Mouse (Mus musculus) kidney, embryonic 16.5 days (tissue): ENCODE data around the gene Bloc1s1. TPM values are rescaled to one million over a fixed set of nuclear protein-coding genes. Genes with fewer than 3 reads are reported as not detected.
A peak's percentile ranks its signal among the peaks of the same experiment; 100 is the strongest.

Source experiments
- ATAC-seq: fragments of 200-750 bp; cut with Nextera tagmentation; 2 replicates; pipeline ENCODE4 v1.8.0; 2017; ENCODE audit warnings: moderate TSS enrichment; ENCODE audit not compliant: low FRiP score, low TSS enrichment
- H3K27ac ChIP-seq: fragments of 300-500 bp; sonication (generic); 2 replicates; pipeline ENCODE4 v1.5.1; 2014; ENCODE audit warnings: low read length
- H3K27me3 ChIP-seq: fragments of 300-500 bp; sonication (generic); 2 replicates; pipeline ENCODE4 v1.6.1; 2014; ENCODE audit warnings: low read length, control low read depth, mixed read lengths; ENCODE audit not compliant: insufficient read depth
- H3K36me3 ChIP-seq: fragments of 300-500 bp; sonication (generic); 2 replicates; pipeline ENCODE4 v1.6.1; 2014; ENCODE audit warnings: low read length, control low read depth, mixed read lengths; ENCODE audit not compliant: insufficient read depth
- H3K4me1 ChIP-seq: fragments of 300-500 bp; sonication (generic); 2 replicates; pipeline ENCODE4 v1.6.1; 2014; ENCODE audit warnings: low read length, control low read depth, mixed read lengths; ENCODE audit not compliant: insufficient read depth
- H3K4me2 ChIP-seq: fragments of 300-500 bp; sonication (generic); replicated peaks from 2 replicates; pipeline ENCODE4 v1.6.1; 2014; ENCODE audit warnings: low read depth, low read length
- H3K4me3 ChIP-seq: fragments of 300-500 bp; sonication (generic); 2 replicates; pipeline ENCODE4 v1.5.1; 2014; ENCODE audit warnings: mild to moderate bottlenecking, low read length
- H3K9ac ChIP-seq: fragments of 300-500 bp; sonication (generic); replicated peaks from 2 replicates; pipeline ENCODE4 v1.6.1; 2014; ENCODE audit warnings: low read length
- H3K9me3 ChIP-seq: fragments of 300-500 bp; sonication (generic); 2 replicates; pipeline ENCODE4 v1.6.1; 2016; ENCODE audit warnings: low read length, control low read depth
- WGBS: fragments of 180-500 bp; shearing (Covaris S2); extraction: QIAGEN DNeasy Blood & Tissue Kit; methylation state at CpG from one replicate; pipeline ENCODE4 v1.1.7; 2014; 5-methylcytosine and 5-hydroxymethylcytosine counted together
- polyA plus RNA-seq: library from polyadenylated mRNA; unstranded; fragments of >200 nt; fragmentation: Nextera tagmentation; extraction: Ambion mirVana; gene quantifications from 2 replicates; pipeline ENCODE4 v1.2.1, GENCODE M21; 2015

The Bloc1s1 gene
- polyA plus RNA-seq, 1 experiment from 2014 or later, result 234 TPM

- WGBS, result 83% methylated on average over 6 of the region's 6 CpGs
- no peak overlapping the region for H3K4me3 ChIP-seq
- no peak; the same call in 1 of the 2 replicates for ATAC-seq
Measured at GRCm38 (mm10) chr10:128899759-128900490, 23.9 kb downstream of the Bloc1s1 start.

GRCm38 (mm10) chr10:128897501-128897900 lies 26.3 kb downstream of the Bloc1s1 start:
- Histone ChIP-seq H3K4me2 (no peak overlapping the region), H3K4me1 (peaks cover 19% of the 10 kb centered on the region), H3K9me3 (no peaks in the 10 kb centered on the region), H3K9ac (no peak overlapping the region), H3K4me3 (no peak overlapping the region), H3K27me3 (peaks cover 14% of the 10 kb centered on the region), H3K36me3 (no peaks in the 10 kb centered on the region), H3K27ac (no peak overlapping the region)
- no peak for ATAC-seq
- WGBS, result 0% methylated on average over 1 of the region's 1 CpGs

More at GRCm38 (mm10) chr10:128899759-128900490, 23.9 kb downstream of the Bloc1s1 start:
- no peak overlapping the region for H3K9ac ChIP-seq
- peaks cover 14% of the 10 kb centered on the region for H3K27me3 ChIP-seq
- H3K36me3 ChIP-seq, result no peaks in the 10 kb centered on the region
- H3K4me2 ChIP-seq, result no peak overlapping the region
- H3K4me1 ChIP-seq, result peaks cover 14% of the 10 kb centered on the region
- peak overlapping the region; percentile 44 for H3K27ac ChIP-seq
- no peaks in the 10 kb centered on the region for H3K9me3 ChIP-seq

GRCm38 (mm10) chr10:128896807-128897206 lies 27.0 kb downstream of the Bloc1s1 start:
- H3K36me3 ChIP-seq, result no peaks in the 10 kb centered on the region
- no peak overlapping the region for H3K4me3 ChIP-seq
- 48% methylated on average over 1 of the region's 1 CpGs for WGBS
- H3K9me3 ChIP-seq, result no peaks in the 10 kb centered on the region
- ATAC-seq, result no peak
- H3K9ac ChIP-seq, result no peak overlapping the region
- peaks cover 23% of the 10 kb centered on the region for H3K4me1 ChIP-seq
- peaks cover 14% of the 10 kb centered on the region for H3K27me3 ChIP-seq
- H3K4me2 ChIP-seq, result no peak overlapping the region
- no peak overlapping the region for H3K27ac ChIP-seq

GRCm38 (mm10) chr10:128895952-128896693 lies 27.7 kb downstream of the Bloc1s1 start:
- 0 out of 2 replicates have a peak overlapping the region, but pooled peaks have one; percentile 41 for H3K9ac ChIP-seq
- 5% methylated on average over 17 of the region's 17 CpGs for WGBS
- H3K4me2 ChIP-seq, result peak overlapping the region; percentile 35
- no peak overlapping the region for H3K27ac ChIP-seq
- H3K4me1 ChIP-seq, result peaks cover 23% of the 10 kb centered on the region
- H3K27me3 ChIP-seq, result peaks cover 14% of the 10 kb centered on the region
- no peaks in the 10 kb centered on the region for H3K9me3 ChIP-seq
- no peak for ATAC-seq
- peak overlapping the region; percentile 17 for H3K4me3 ChIP-seq
- no peaks in the 10 kb centered on the region for H3K36me3 ChIP-seq

GRCm38 (mm10) chr10:128895437-128895836 lies 28.4 kb downstream of the Bloc1s1 start:
- H3K27me3 ChIP-seq, result peaks cover 14% of the 10 kb centered on the region
- peak overlapping the region; percentile 35 for H3K4me2 ChIP-seq
- H3K4me3 ChIP-seq, result peak overlapping the region; percentile 17
- no peaks in the 10 kb centered on the region for H3K9me3 ChIP-seq
- no peak for ATAC-seq
- no peaks in the 10 kb centered on the region for H3K36me3 ChIP-seq
- WGBS, result 0% methylated on average over 9 of the region's 9 CpGs
- H3K9ac ChIP-seq, result 0 out of 2 replicates have a peak overlapping the region, but pooled peaks have one; percentile 41
- H3K4me1 ChIP-seq, result peaks cover 26% of the 10 kb centered on the region
- no peak overlapping the region for H3K27ac ChIP-seq

- peak overlapping the region; percentile 94 for H3K27ac ChIP-seq
- 2% methylated on average over 9 of the region's 9 CpGs for WGBS
- H3K4me3 ChIP-seq, result peak overlapping the region; percentile 82
- H3K4me1 ChIP-seq, result peaks cover 43% of the 10 kb centered on the region
- H3K36me3 ChIP-seq, result peaks cover 7% of the 10 kb centered on the region
- peak overlapping the region; percentile 87 for H3K9ac ChIP-seq
- ATAC-seq, result no peak
- H3K4me2 ChIP-seq, result peak overlapping the region; percentile 94
- H3K27me3 ChIP-seq, result peaks cover 14% of the 10 kb centered on the region
- no peaks in the 10 kb centered on the region for H3K9me3 ChIP-seq
Measured at GRCm38 (mm10) chr10:128892246-128892645, 31.6 kb downstream of the Bloc1s1 start.

- Histone ChIP-seq H3K4me3 (peak within 1 kb of the TSS; percentile 82), H3K4me1 (peaks cover 43% of the 10 kb centered on the region), H3K27me3 (peaks cover 8% of the 10 kb centered on the region), H3K9me3 (no peaks in the 10 kb centered on the region), H3K9ac (peak within 1 kb of the TSS; percentile 87), H3K4me2 (peak within 1 kb of the TSS; percentile 94), H3K27ac (peak within 1 kb of the TSS; percentile 94), H3K36me3 (peaks cover 7% of the 10 kb centered on the region)
- WGBS, result under 1% methylated on average over 55 of the region's 89 CpGs
- ATAC-seq, result peak; percentile 69
Measured at GRCm38 (mm10) chr10:128891296-128892094, 32.3 kb downstream of the Bloc1s1 start, which contains the start of gene Gdf11. Gene Gdf11, minus strand, starts transcription at chr10:128891718.

- peak overlapping the region; percentile 87 for H3K9ac ChIP-seq
- H3K4me1 ChIP-seq, result peaks cover 37% of the 10 kb centered on the region
- peaks cover 15% of the 10 kb centered on the region for H3K36me3 ChIP-seq
- no peaks in the 10 kb centered on the region for H3K9me3 ChIP-seq
- no peaks in the 10 kb centered on the region; the same call in 1 of the 2 replicates for H3K27me3 ChIP-seq
- peak; percentile 0; the same call in 1 of the 2 replicates for ATAC-seq
- WGBS, result under 1% methylated on average over 40 of the region's 40 CpGs
- peak overlapping the region; percentile 94 for H3K27ac ChIP-seq
- peak overlapping the region; percentile 82 for H3K4me3 ChIP-seq
- peak overlapping the region; percentile 94 for H3K4me2 ChIP-seq
Measured at GRCm38 (mm10) chr10:128890383-128891295, 33.2 kb downstream of the Bloc1s1 start.
